Mouse (Mus musculus) stomach, embryonic 16.5 days (tissue): Measurements from ENCODE around the gene Gm867. TPM values are rescaled to one million over a fixed set of nuclear protein-coding genes. Genes with fewer than 3 reads are reported as not detected.

Experiments used
- ATAC-seq: fragments of 200-750 bp; cut with Nextera tagmentation; 2 replicates; pipeline ENCODE4 v1.8.0; 2017; ENCODE audit warnings: moderate number of reproducible peaks, moderate TSS enrichment; ENCODE audit not compliant: insufficient read depth, low FRiP score
- H3K27ac ChIP-seq: fragments of 300-500 bp; sonication (generic); 2 replicates; pipeline ENCODE4 v1.5.1; 2014; ENCODE audit warnings: low read length
- H3K27me3 ChIP-seq: fragments of 300-500 bp; sonication (generic); 2 replicates; pipeline ENCODE4 v1.6.1; 2014; ENCODE audit warnings: low read length, control low read depth, mixed read lengths; ENCODE audit not compliant: control insufficient read depth, insufficient read depth
- H3K36me3 ChIP-seq: fragments of 300-500 bp; sonication (generic); 2 replicates; pipeline ENCODE4 v1.6.1; 2014; ENCODE audit warnings: low read length; ENCODE audit not compliant: control insufficient read depth, insufficient read depth
- H3K4me1 ChIP-seq: fragments of 300-500 bp; sonication (generic); 2 replicates; pipeline ENCODE4 v1.6.1; 2014; ENCODE audit warnings: low read length, control low read depth, mixed read lengths; ENCODE audit not compliant: control insufficient read depth, insufficient read depth
- H3K4me2 ChIP-seq: fragments of 300-500 bp; sonication (generic); 2 replicates; pipeline ENCODE4 v1.6.1; 2014; ENCODE audit warnings: low read depth, low read length, mixed read lengths
- H3K4me3 ChIP-seq: fragments of 300-500 bp; sonication (generic); replicated peaks from 2 replicates; pipeline ENCODE4 v1.5.1; 2014; ENCODE audit warnings: mild to moderate bottlenecking, low read length
- H3K9ac ChIP-seq: fragments of 300-500 bp; sonication (generic); 2 replicates; pipeline ENCODE4 v1.6.1; 2014; ENCODE audit warnings: low read length
- H3K9me3 ChIP-seq: fragments of 300-500 bp; sonication (generic); replicated peaks from 2 replicates; pipeline ENCODE4 v1.6.1; 2016; ENCODE audit warnings: low read length, control low read depth; ENCODE audit not compliant: control insufficient read depth
- WGBS: fragments of 180-500 bp; shearing (Covaris S2); extraction: QIAGEN DNeasy Blood & Tissue Kit; methylation state at CpG from one replicate; pipeline ENCODE4 v1.1.7; 2014; 5-methylcytosine and 5-hydroxymethylcytosine counted together
- polyA plus RNA-seq: library from polyadenylated mRNA; unstranded; fragments of >200 nt; fragmentation: Nextera tagmentation; extraction: Ambion mirVana; gene quantifications from 2 replicates; pipeline ENCODE4 v1.2.1, GENCODE M21; 2015

Gene Gm867
- polyA plus RNA-seq, 1 experiment from 2014 or later: 0.75 TPM

DNA sequence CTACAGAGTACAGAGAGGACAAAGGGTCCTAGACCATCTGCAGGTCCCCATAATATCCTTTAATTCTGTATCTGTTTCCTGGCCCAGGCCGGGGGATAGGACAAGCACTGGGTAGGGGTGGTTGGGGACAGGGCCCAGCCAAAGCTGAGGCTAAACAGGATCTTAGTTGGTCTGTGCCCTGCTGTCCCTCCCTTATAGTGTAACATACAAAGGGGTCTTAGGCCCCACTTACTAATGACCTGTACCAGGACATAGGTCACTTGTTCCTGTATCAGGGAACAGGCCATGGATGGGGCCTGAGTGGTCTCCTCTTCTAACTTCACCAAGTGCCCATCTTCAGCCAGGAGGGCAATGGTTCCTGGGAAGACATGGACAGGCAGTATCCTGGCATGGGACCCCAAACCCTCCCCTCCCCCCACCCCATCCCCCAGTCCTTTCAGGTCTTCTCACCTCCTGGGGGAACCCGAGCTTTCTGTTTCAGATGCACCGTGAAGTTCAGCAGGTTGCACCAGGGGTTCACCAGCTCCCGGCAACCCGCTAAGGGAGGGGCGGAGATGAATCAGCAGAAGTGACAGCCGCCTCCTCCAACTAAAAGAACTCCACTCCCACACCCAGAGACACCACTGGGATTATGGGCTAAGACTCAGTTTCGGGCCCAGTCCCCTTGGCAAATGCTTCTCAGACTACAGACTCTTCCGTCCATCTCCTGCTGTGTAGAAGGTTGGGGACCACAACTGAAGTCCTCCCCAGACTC is 814 bp downstream of the Gm867 start:
- no peak overlapping the region for H3K4me2 ChIP-seq
- no peaks in the 10 kb centered on the region for H3K9me3 ChIP-seq
- H3K9ac ChIP-seq: no peak overlapping the region
- H3K4me3 ChIP-seq: no peak overlapping the region
- no peak overlapping the region for H3K27ac ChIP-seq
- 0 out of 2 replicates have a peak, but pooled peaks cover 2% of the 10 kb centered on the region for H3K27me3 ChIP-seq
- no peak for ATAC-seq
- H3K4me1 ChIP-seq: peaks cover 7% of the 10 kb centered on the region
- no peaks in the 10 kb centered on the region for H3K36me3 ChIP-seq
- 60% methylated on average over 9 of the region's 9 CpGs for WGBS

DNA sequence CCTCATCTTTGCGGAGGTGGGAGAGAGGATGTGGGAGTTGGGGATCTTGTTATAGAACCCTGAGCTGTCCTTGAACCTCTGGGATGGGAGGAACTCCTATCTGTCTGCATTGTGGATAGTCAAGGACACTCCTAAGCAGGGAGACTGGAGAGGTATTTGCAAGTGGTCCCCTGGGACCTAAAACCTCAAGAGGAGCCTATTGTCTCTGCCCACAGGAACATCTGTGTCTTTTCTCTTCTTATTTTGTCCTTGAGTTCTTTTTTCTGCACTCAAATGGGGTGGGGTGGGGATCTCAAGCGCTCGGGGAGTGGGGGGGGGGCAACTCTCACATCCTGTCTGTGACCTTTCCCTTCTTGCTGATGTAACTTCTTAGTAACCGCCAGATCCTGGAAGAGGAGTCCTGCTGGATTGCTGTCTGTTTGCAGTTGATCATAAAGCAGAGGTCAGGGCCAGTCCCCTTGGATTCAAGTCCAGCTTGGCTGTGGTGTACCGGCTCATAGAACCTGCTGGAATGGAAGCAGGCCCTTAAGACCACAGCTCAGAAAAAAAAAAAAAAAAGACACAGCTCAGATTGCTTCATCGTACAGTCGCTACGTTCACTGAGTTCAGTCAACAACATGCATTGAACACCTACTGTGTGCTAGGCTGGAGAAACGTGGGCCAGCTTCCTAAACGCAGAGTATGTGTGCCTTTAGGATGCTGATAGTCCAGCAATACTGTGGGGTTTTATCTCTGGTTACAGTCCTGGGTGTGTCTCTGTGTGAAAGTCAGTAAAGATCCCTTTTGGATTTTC is 2.4 kb downstream of the Gm867 start:
- Histone ChIP-seq H3K4me2 (no peak overlapping the region), H3K27ac (no peak overlapping the region), H3K9ac (no peak overlapping the region), H3K9me3 (no peaks in the 10 kb centered on the region), H3K36me3 (no peaks in the 10 kb centered on the region), H3K4me1 (no peaks in the 10 kb centered on the region), H3K27me3 (0 out of 2 replicates have a peak, but pooled peaks cover 2% of the 10 kb centered on the region), H3K4me3 (no peak overlapping the region)
- WGBS: 60% methylated on average over 10 of the region's 10 CpGs
- no peak for ATAC-seq

DNA sequence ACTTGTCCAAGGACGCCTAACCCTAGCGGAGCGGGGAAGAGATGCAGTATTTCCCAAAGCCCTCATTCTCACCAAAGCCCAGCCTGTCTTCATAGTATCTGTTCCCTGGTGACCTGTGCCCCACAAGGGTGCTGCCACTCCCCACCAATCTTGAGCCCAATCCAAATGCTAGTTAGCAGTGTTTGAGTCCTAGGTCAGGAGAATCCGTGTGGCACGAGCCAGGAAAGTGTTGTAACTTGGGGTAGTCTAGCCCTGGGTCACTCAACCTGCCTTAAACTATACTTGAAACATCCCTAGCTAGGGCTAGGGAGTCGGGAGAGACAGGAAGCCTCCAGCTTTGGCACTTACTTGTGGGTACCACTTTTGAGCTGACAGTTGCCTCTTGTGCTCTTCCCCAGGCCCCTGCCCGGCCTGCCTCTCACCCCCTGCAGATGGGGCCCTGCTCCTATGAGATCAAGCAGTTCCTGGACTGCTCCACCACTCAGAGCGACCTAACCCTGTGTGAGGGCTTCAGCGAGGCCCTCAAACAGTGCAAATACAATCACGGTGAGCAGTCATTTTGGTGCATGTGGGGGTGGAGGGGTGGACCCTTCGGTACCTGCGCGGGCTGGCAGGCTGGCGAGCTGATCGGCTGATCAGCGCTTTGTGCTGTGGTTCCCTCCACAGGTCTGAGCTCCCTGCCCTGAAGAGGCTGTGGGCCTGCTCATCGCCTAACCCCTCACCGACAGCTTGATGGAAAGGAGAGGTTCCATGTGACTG is 3.4 kb downstream of the Gm867 start:
- H3K4me2 ChIP-seq: peak overlapping the region; percentile 5; the same call in 1 of the 2 replicates
- no peak overlapping the region for H3K9ac ChIP-seq
- 0 out of 2 replicates have a peak, but pooled peaks cover 2% of the 10 kb centered on the region for H3K27me3 ChIP-seq
- 57% methylated on average over 18 of the region's 18 CpGs for WGBS
- H3K4me1 ChIP-seq: peaks cover 7% of the 10 kb centered on the region
- H3K27ac ChIP-seq: no peak overlapping the region
- no peaks in the 10 kb centered on the region for H3K9me3 ChIP-seq
- no peak for ATAC-seq
- no peak overlapping the region for H3K4me3 ChIP-seq
- no peaks in the 10 kb centered on the region for H3K36me3 ChIP-seq

GRCm38 (mm10) chr10:75935680-75936541 is 4.6 kb downstream of the Gm867 start, which contains the start of gene Mmp11:
Gene Mmp11, minus strand, starts transcription at chr10:75936496.
- peak; percentile 77; the same call in 1 of the 2 replicates for ATAC-seq
- peaks cover 18% of the 10 kb centered on the region for H3K4me1 ChIP-seq
- 3% methylated on average over 51 of the region's 51 CpGs for WGBS
- H3K9me3 ChIP-seq: no peaks in the 10 kb centered on the region
- no peaks in the 10 kb centered on the region for H3K36me3 ChIP-seq
- H3K9ac ChIP-seq: peak within 1 kb of the TSS; percentile 76
- peak within 1 kb of the TSS; percentile 71 for H3K4me2 ChIP-seq
- H3K27me3 ChIP-seq: peaks cover 2% of the 10 kb centered on the region; the same call in 1 of the 2 replicates
- H3K27ac ChIP-seq: no peak within 1 kb of the TSS
- H3K4me3 ChIP-seq: peak within 1 kb of the TSS; percentile 66

- H3K27me3 ChIP-seq: peaks cover 2% of the 10 kb centered on the region; the same call in 1 of the 2 replicates
- H3K4me2 ChIP-seq: peak overlapping the region; percentile 71; the same call in 1 of the 2 replicates
- ATAC-seq: no peak
- H3K27ac ChIP-seq: no peak overlapping the region
- 42% methylated on average over 1 of the region's 1 CpGs for WGBS
- no peak overlapping the region; the same call in 1 of the 2 replicates for H3K4me3 ChIP-seq
- peaks cover 28% of the 10 kb centered on the region for H3K4me1 ChIP-seq
- H3K36me3 ChIP-seq: no peaks in the 10 kb centered on the region
- no peaks in the 10 kb centered on the region for H3K9me3 ChIP-seq
- H3K9ac ChIP-seq: no peak overlapping the region; the same call in 1 of the 2 replicates
Observed at GRCm38 (mm10) chr10:75934991-75935390, 5.5 kb downstream of the Gm867 start.

DNA sequence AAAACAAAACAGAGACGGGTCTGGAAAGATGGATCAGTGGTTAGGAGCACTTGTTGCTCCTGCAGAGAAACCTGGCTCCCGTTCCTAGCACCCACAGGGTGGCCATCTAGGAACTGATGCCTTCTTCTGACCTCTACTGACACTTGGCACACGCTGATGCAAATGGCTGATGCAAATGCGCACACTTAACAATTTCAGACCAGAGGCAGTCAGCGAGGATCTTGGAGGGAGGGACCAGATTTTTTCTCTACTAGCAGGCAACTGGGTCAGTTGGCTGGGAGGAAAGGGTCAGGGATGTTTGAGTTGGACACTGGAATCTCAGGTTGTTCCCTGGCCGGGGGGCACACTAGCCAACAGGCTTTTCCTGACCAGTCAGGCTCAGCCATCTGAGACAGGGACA is 7.6 kb downstream of the Gm867 start, which contains the start of gene Chchd10:
Gene Chchd10, plus strand, starts transcription at position 240 of the 400 bp plus-strand sequence.
- Histone ChIP-seq H3K27ac (no peak within 1 kb of the TSS), H3K4me2 (peak within 1 kb of the TSS; percentile 99), H3K4me3 (peak within 1 kb of the TSS; percentile 68), H3K9me3 (no peaks in the 10 kb centered on the region), H3K4me1 (peaks cover 28% of the 10 kb centered on the region), H3K9ac (peak within 1 kb of the TSS; percentile 90), H3K27me3 (peaks cover 2% of the 10 kb centered on the region; the same call in 1 of the 2 replicates), H3K36me3 (no peaks in the 10 kb centered on the region)
- 32% methylated on average over 6 of the region's 6 CpGs for WGBS
- no peak for ATAC-seq

DNA sequence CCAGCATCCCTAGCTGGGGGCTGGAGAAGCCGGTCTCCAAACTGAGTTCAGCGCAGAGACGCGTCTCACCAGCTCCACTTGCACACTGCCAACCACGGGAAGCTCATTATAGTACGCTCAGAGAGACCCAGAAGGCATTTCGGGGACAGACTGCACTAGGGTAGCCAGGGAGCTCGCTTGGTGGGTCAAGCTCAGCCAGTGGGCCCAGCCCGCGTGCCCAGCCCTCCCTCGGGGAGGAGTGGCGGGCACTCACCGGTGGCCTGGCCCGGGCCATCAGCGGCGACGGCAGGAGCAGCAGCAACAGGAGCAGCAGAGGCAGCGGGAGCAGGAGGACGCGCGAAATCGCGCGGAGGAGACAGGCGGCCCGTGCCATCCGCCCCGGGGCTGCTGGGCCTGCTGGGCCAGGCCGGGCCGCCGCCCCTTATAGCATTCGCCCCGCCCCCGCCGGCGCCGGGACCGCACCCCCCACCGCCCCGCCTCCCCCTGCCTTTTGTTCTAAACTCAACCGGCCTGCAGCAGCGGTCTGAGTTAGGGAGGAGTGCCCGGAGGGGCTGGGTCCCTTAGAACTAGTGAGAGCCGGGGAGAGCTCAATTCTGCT is 8.3 kb downstream of the Gm867 start:
- Histone ChIP-seq H3K9me3 (no peaks in the 10 kb centered on the region), H3K36me3 (no peaks in the 10 kb centered on the region), H3K4me3 (peak overlapping the region; percentile 68), H3K27ac (no peak overlapping the region), H3K9ac (peak overlapping the region; percentile 90), H3K4me2 (peak overlapping the region; percentile 99), H3K27me3 (peaks cover 2% of the 10 kb centered on the region; the same call in 1 of the 2 replicates), H3K4me1 (peaks cover 28% of the 10 kb centered on the region)
- WGBS: under 1% methylated on average over 42 of the region's 44 CpGs
- ATAC-seq: peak; percentile 80

GRCm38 (mm10) chr10:75931311-75931710 is 9.2 kb downstream of the Gm867 start:
- peaks cover 28% of the 10 kb centered on the region for H3K4me1 ChIP-seq
- WGBS: 19% methylated on average over 7 of the region's 7 CpGs
- no peak overlapping the region for H3K27ac ChIP-seq
- ATAC-seq: no peak
- peak overlapping the region; percentile 90 for H3K9ac ChIP-seq
- H3K9me3 ChIP-seq: no peaks in the 10 kb centered on the region
- peaks cover 2% of the 10 kb centered on the region; the same call in 1 of the 2 replicates for H3K27me3 ChIP-seq
- H3K4me3 ChIP-seq: peak overlapping the region; percentile 68
- no peaks in the 10 kb centered on the region for H3K36me3 ChIP-seq
- H3K4me2 ChIP-seq: peak overlapping the region; percentile 99
